Mouse (Mus musculus) thymus, adult 2 months (tissue): ENCODE results near the gene Zbtb48. TPM values are rescaled to one million over a fixed set of nuclear protein-coding genes. Genes with fewer than 3 reads are reported as not detected.

Source experiments
- DNase-seq: peaks from one replicate; pipeline ENCODE4 v3.0.0; 2021
- H3K27ac ChIP-seq: fragments of 200-500 bp; 2 replicates; pipeline ENCODE4 v1.5.1; 2012; ENCODE audit warnings: low read length, control low read depth; ENCODE audit not compliant: control insufficient read depth, insufficient read depth
- H3K27me3 ChIP-seq: fragments of 200-500 bp; 2 replicates; pipeline ENCODE4 v1.6.1; 2012; ENCODE audit warnings: mild to moderate bottlenecking, low read length, moderate library complexity, mixed read lengths; ENCODE audit not compliant: control insufficient read depth, insufficient read depth
- H3K36me3 ChIP-seq: fragments of 200-500 bp; 2 replicates; pipeline ENCODE4 v1.6.1; 2012; ENCODE audit warnings: mild to moderate bottlenecking, low read length, moderate library complexity; ENCODE audit not compliant: control insufficient read depth, insufficient read depth
- H3K4me1 ChIP-seq: fragments of 200-500 bp; replicated peaks from 2 replicates; pipeline ENCODE4 v1.6.1; 2012; ENCODE audit warnings: low read length; ENCODE audit not compliant: control insufficient read depth, insufficient read depth
- H3K4me3 ChIP-seq: fragments of 200-500 bp; 2 replicates; pipeline ENCODE4 v1.5.1; 2012; ENCODE audit warnings: mild to moderate bottlenecking, low read length, control low read depth, moderate library complexity; ENCODE audit not compliant: control insufficient read depth, insufficient read depth
- CTCF ChIP-seq: fragments of 200-500 bp; IDR thresholded peaks from 2 replicates; pipeline ENCODE4 v1.5.1; 2012; ENCODE audit warnings: mild to moderate bottlenecking, control low read depth, low read length, moderate library complexity, borderline replicate concordance; ENCODE audit not compliant: control insufficient read depth, poor library complexity, insufficient read depth; ENCODE audit errors: extremely low read depth
- POLR2A ChIP-seq: fragments of 200-500 bp; IDR thresholded peaks from 2 replicates; pipeline ENCODE4 v1.6.1; 2012; ENCODE audit warnings: mild to moderate bottlenecking, low read length, control low read depth, moderate library complexity; ENCODE audit not compliant: control insufficient read depth, poor library complexity, insufficient read depth; ENCODE audit errors: extremely low read depth
- WGBS: fragments of 180-500 bp; shearing (Covaris S2); methylation state at CpG from one replicate; pipeline ENCODE4 v1.1.7; 2018; 5-methylcytosine and 5-hydroxymethylcytosine counted together
- polyA plus RNA-seq: library from polyadenylated mRNA; depleted of rRNA; stranded (reverse); fragments of >200 nt; gene quantifications from 2 replicates; pipeline ENCODE4 v1.2.3, GENCODE M21; 2012

Gene Zbtb48
- polyA plus RNA-seq, 1 experiment = 31.2 TPM

DNA sequence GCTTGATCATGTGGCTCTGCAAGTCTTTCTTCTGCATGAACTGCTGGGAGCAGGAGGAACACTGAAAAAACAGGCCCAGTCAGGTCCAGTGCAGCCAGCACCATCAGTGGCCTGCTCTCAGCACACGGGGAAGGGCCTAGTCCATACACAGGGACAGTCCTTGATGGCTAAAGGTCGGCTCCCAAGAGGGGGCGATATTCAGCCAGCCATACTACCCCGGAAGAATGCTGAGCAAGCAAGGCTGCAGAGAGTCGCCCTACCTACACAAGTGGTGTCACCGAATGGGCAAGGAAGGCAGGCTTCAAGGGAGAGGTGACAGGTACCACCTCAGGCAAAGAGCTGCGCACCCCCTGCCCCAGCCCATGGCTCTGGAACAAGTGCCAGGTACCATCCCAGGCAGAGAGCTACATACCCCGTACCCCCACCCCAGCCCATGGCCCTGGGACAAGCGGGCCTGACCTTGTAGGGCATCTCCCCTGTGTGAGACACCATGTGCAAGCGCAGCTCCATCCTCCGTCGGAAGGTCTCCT is 5.8 kb downstream of the Zbtb48 start:
- Histone ChIP-seq H3K36me3 (peaks cover 14% of the 10 kb centered on the region), H3K27me3 (no peaks in the 10 kb centered on the region), H3K4me3 (no peak overlapping the region), H3K27ac (no peak overlapping the region), H3K4me1 (peaks cover 10% of the 10 kb centered on the region)
- WGBS = 92% methylated on average over 12 of the region's 12 CpGs
- TF ChIP-seq CTCF = no peak
- no peak for TF ChIP-seq POLR2A
- DNase-seq = no peak

DNA sequence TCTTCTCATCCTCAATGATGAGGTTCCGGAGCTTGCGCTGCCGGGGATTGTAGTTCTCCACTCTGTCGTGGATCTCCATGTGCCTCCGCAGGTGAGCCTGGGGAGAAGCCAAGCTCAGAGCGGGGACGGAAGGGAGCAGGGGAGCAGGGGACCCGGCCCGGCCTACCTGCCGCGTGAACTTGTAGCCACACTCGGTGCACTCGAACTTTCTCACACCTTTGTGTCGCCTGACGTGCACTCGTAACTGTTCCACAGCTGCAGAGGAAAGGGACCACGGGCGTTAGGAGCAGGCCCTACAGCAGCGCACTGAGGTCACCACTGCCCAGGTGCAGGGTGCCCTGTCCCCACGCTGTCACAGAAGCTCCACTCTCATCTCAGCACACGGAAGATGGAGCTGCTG is 7.4 kb downstream of the Zbtb48 start:
- H3K4me3 ChIP-seq = no peak overlapping the region
- H3K36me3 ChIP-seq = peaks cover 14% of the 10 kb centered on the region
- H3K27me3 ChIP-seq = no peaks in the 10 kb centered on the region
- no peak overlapping the region for H3K27ac ChIP-seq
- no peak for DNase-seq
- TF ChIP-seq POLR2A (no peak), CTCF (no peak)
- WGBS = 94% methylated on average over 21 of the region's 21 CpGs
- no peaks in the 10 kb centered on the region for H3K4me1 ChIP-seq

DNA sequence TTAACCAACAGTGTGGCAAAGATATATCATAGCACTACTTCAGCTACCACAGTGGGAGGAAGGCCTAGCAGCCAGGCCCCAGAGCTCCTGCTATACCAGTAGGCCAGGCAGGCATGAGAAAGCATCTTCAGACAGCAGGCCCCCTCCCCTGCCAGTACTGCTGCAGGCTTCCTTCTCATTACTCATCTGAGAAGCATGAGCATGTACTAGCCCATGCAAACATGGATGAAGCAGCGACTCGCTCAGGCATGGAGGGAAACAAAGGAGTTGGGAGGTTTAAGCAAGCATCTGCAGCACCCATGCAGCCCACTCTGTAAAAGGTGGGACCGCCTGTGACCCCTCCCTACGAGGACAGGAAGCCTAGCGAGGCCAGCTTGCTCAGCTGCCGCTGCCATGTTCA is 8.4 kb downstream of the Zbtb48 start:
- 94% methylated on average over 6 of the region's 6 CpGs for WGBS

DNA sequence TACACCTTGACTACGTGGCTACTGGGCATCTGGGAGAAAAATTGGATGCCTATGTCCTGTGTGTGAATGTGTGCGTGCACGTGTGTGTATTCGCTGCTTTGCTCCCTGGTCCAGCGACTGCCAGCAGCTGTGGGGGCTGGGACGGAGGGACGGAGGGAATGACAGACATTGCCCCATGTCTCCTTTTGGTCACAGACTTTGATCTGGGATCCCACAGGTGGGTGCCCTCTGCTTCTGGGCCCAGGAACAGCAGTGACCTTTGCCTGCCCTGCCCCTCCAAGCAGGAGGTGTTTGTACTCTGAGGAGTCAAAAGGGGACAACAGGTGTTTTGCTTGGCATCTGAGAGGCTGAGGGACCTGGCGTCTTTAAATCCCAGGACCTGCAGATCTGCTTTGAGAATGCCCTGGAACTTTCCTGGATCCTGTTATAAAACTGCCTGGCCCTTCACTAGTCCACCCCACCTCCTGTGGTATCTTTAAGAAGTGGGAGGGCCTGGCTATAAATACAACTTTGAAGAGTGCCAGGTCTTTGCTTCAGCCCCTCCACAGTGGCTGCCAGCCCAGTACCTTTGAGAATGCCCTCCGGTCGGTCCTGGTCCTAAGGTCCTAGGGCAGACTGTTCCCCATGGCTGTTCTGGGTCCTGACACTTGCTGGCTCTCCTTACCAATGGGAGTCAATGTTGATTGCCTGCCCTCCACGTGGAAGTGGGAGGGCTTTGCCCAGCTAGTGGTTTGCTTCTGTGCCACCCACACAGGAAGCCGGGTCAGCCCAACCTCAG is 14.2 kb downstream of the Zbtb48 start:
- Histone ChIP-seq H3K36me3 (peaks cover 8% of the 10 kb centered on the region; the same call in 1 of the 2 replicates), H3K4me1 (peaks cover 21% of the 10 kb centered on the region), H3K27me3 (no peaks in the 10 kb centered on the region), H3K4me3 (no peak overlapping the region), H3K27ac (no peak overlapping the region)
- no peak for TF ChIP-seq CTCF
- no peak for TF ChIP-seq POLR2A
- DNase-seq = no peak
- WGBS = 78% methylated on average over 12 of the region's 12 CpGs

More for the DNA sequence above, 8.4 kb downstream of the Zbtb48 start:
- Histone ChIP-seq H3K4me1 (no peaks in the 10 kb centered on the region), H3K4me3 (no peak overlapping the region), H3K36me3 (peaks cover 22% of the 10 kb centered on the region), H3K27me3 (no peaks in the 10 kb centered on the region), H3K27ac (no peak overlapping the region)
- TF ChIP-seq CTCF = no peak
- TF ChIP-seq POLR2A = no peak
- DNase-seq = no peak

DNA sequence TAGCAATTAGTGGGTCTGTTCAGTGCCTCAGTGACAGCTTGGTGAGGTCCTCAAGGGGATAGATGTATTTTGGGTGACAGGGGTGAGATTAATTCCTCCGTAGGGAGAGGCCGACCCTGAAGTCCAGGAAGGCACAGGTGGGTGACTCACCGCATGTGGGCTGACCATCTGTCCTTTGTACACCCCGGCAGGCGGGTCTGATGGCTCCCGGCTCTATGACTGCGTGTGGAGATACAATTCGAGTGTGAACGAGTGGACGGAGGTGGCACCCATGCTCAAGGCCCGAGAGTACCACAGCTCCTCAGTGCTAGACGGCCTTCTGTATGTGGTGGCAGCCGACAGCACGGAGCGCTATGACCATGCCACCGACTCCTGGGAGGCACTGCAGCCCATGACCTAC is 15.4 kb downstream of the Zbtb48 start:
- peaks cover 8% of the 10 kb centered on the region; the same call in 1 of the 2 replicates for H3K36me3 ChIP-seq
- no peak overlapping the region for H3K27ac ChIP-seq
- no peak for DNase-seq
- TF ChIP-seq CTCF (no peak), POLR2A (no peak)
- peaks cover 27% of the 10 kb centered on the region for H3K4me1 ChIP-seq
- H3K27me3 ChIP-seq = no peaks in the 10 kb centered on the region
- no peak overlapping the region for H3K4me3 ChIP-seq
- whole genome bisulfite sequencing = 96% methylated on average over 16 of the region's 16 CpGs

DNA sequence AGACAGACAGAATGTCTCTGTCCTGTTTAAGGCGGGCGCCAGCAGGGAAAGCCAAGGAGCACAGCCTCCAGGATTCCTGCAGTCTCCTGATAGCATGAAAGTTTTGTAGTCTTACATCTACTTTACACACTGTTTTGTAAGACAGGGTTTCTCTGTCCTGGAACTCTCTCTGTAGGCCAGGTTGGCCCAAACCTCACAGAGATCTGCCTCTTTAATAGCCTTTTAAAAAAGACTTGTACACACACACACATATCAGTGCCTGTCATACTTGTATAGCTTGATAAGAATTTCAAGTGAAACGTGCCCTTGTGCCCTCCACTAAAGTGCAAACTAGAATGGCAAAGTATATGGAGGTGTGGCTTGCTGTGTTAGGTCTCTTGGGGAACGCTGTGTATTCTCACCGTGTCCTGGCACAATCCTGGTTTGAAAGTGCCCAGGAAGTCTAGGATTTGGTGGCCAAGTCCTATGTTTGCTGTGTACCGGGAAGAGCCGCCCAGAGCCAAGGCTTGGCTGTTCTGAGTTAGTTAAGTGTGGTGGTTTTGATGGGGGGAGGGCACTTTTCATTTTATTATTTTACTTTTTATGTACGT is 16.2 kb downstream of the Zbtb48 start:
- Histone ChIP-seq H3K4me3 (peak overlapping the region; percentile 93; the same call in 1 of the 2 replicates), H3K4me1 (peaks cover 27% of the 10 kb centered on the region), H3K27me3 (no peaks in the 10 kb centered on the region), H3K36me3 (peaks cover 8% of the 10 kb centered on the region; the same call in 1 of the 2 replicates), H3K27ac (no peak overlapping the region)
- DNase-seq = no peak
- 84% methylated on average over 8 of the region's 8 CpGs for WGBS
- TF ChIP-seq POLR2A = no peak
- no peak for TF ChIP-seq CTCF
